Mouse (Mus musculus): ENCODE measurements around the gene Crybg1. TPM values are rescaled to one million over a fixed set of nuclear protein-coding genes. Genes with fewer than 3 reads are reported as not detected.

Crybg1 gene
- total and polyA plus RNA-seq, 3 experiments, result 0.04 to 0.14 TPM; not detected in 1

GRCm38 (mm10) chr10:43918696-43919608, 229.7 kb downstream of the Crybg1 start (continued):
- TF ChIP-seq ELF1 (IDR thresholded peaks at IDR 0.05; ENCODE audit: low read depth, low read length) (peak; percentile 26; the same call in 1 of the 2 replicates), USF2 (IDR thresholded peaks at IDR 0.05; ENCODE audit: borderline replicate concordance in 1 of 2, insufficient read depth in 1 of 2, low read depth in 1 of 2, low read length in 2 of 2) (no peak), MAFK (IDR thresholded peaks at IDR 0.05; ENCODE audit: borderline replicate concordance, low read depth, low read length) (no peak)

DNA sequence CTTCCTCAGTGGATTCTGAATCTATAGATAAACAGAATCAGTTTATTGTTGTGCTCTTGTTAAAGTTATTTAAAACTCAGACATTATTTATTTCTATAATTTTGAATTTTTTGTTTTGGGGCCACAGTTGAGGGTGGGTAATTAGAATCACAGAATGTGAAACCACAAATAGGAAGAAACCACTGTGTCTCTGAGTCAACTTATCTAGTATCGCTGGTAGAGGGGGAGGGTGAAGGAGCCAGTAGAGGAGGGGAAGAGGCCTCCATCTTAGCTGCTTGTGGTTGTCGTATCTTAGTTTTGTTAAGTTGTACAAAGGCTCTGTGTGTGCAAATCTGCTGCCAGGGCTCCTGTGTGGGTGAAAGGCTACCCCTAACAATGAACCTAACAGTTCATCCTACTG, 231.9 kb downstream of the Crybg1 start:
- Histone ChIP-seq H3K9me3 (replicated peaks; ENCODE audit: insufficient read depth, low read length) (no peaks in the 10 kb centered on the region), H3K27me3 (ENCODE audit: control insufficient read depth in 1 of 2, insufficient read depth in 2 of 2, low read length in 2 of 2) (no peaks in the 10 kb centered on the region), H3K79me2 (ENCODE audit: control insufficient read depth, insufficient read depth, low read length, poor library complexity) (no peaks in the 10 kb centered on the region), H3K4me1 (ENCODE audit: control insufficient read depth in 1 of 2, insufficient read depth in 2 of 2, low read length in 2 of 2) (peaks cover 13 to 19% of the 10 kb centered on the region in 2 experiments), H3K4me3 (ENCODE audit: control insufficient read depth in 1 of 2, insufficient read depth in 1 of 2, low read depth in 2 of 2, low read length in 2 of 2) (no peak overlapping the region), H3K27ac (ENCODE audit: control insufficient read depth, low read depth, low read length) (peak overlapping the region; percentile 8; the same call in 1 of the 2 replicates), H3K9ac (ENCODE audit: control insufficient read depth, low read depth, low read length, poor library complexity, severe bottlenecking) (no peak overlapping the region), H3K36me3 (ENCODE audit: control insufficient read depth in 1 of 2, insufficient read depth in 2 of 2, low read length in 2 of 2) (peaks cover 0 to 22% of the 10 kb centered on the region in 2 experiments; a peak in 2 of 4 replicates)
- TF ChIP-seq MYB (IDR thresholded peaks at IDR 0.05; ENCODE audit: low read depth, low read length) (no peak), SIN3A (IDR thresholded peaks at IDR 0.05; ENCODE audit: low read length) (no peak), GATA1 (IDR thresholded peaks at IDR 0.05; ENCODE audit: low read depth, low read length) (peak; percentile 72), SMC3 (IDR thresholded peaks at IDR 0.05; ENCODE audit: low read depth, low read length) (no peak; the same call in 1 of the 2 replicates), TAL1 (IDR thresholded peaks at IDR 0.05; ENCODE audit: low read length) (no peak), MAZ (IDR thresholded peaks at IDR 0.05; ENCODE audit: low read depth, low read length) (0 out of 2 replicates have a peak, but pooled peaks have one; percentile 47), JUND (IDR thresholded peaks at IDR 0.05; ENCODE audit: low read depth, low read length) (no peak), CTCF (IDR thresholded peaks at IDR 0.05 in 2 of 3, conservative IDR thresholded peaks at IDR 0.05 in 1 of 3; ENCODE audit: control insufficient read depth in 1 of 3, insufficient read depth in 1 of 3, low read depth in 2 of 3, low read length in 3 of 3, poor library complexity in 1 of 3, severe bottlenecking in 1 of 3) (no peak), UBTF (IDR thresholded peaks at IDR 0.05; ENCODE audit: borderline replicate concordance, insufficient read depth, low read depth, low read length) (no peak), NRF1 (IDR thresholded peaks at IDR 0.05; ENCODE audit: insufficient read depth, low read depth, low read length, poor library complexity, severe bottlenecking) (no peak), MAFK (IDR thresholded peaks at IDR 0.05; ENCODE audit: borderline replicate concordance, low read depth, low read length) (0 out of 2 replicates have a peak, but pooled peaks have one; percentile 54), USF1 (IDR thresholded peaks at IDR 0.05; ENCODE audit: low read depth, low read length) (no peak), POLR2AphosphoS2 (IDR thresholded peaks at IDR 0.05; ENCODE audit: low read length) (no peak), ETS1 (IDR thresholded peaks at IDR 0.05; ENCODE audit: low read depth, low read length) (no peak), USF2 (IDR thresholded peaks at IDR 0.05; ENCODE audit: borderline replicate concordance in 1 of 2, insufficient read depth in 1 of 2, low read depth in 1 of 2, low read length in 2 of 2) (no peak), RCOR1 (IDR thresholded peaks at IDR 0.05; ENCODE audit: low read depth, low read length) (peak; percentile 98), MYC (IDR thresholded peaks at IDR 0.05; ENCODE audit: low read depth, low read length) (no peak), NELFE (IDR thresholded peaks at IDR 0.05; ENCODE audit: low read depth, low read length) (no peak), KAT2A (conservative IDR thresholded peaks at IDR 0.05; ENCODE audit: low read depth, low read length) (no peak), CHD2 (IDR thresholded peaks at IDR 0.05; ENCODE audit: low read length) (no peak), MEF2A (IDR thresholded peaks at IDR 0.05; ENCODE audit: extremely low read depth, insufficient replicate concordance, low read depth, low read length, poor library complexity, severe bottlenecking) (no peak), EP300 (IDR thresholded peaks at IDR 0.05; ENCODE audit: low read depth in 1 of 2, low read length in 2 of 2) (peak; percentile 52 to 53; a peak in 3 of 4 replicates), POLR2AphosphoS5 (IDR thresholded peaks at IDR 0.05; ENCODE audit: borderline replicate concordance, low read depth, low read length) (no peak)
- DNase-seq (ENCODE audit: low read depth, low spot score), result peak; percentile 70
